Mouse (Mus musculus): ENCODE results near the gene Vwa8.

Vwa8 gene

GRCm38 (mm10) chr14:79154961-79155360, 306.1 kb downstream of the Vwa8 start:
- TF ChIP-seq CTCF (conservative IDR thresholded peaks at IDR 0.05; ENCODE audit: low read length) (no peak), POU5F1 (IDR thresholded peaks at IDR 0.05; ENCODE audit: borderline replicate concordance, low read length) (no peak), NANOG (IDR thresholded peaks at IDR 0.05; ENCODE audit: borderline replicate concordance, low read length) (no peak)

DNA sequence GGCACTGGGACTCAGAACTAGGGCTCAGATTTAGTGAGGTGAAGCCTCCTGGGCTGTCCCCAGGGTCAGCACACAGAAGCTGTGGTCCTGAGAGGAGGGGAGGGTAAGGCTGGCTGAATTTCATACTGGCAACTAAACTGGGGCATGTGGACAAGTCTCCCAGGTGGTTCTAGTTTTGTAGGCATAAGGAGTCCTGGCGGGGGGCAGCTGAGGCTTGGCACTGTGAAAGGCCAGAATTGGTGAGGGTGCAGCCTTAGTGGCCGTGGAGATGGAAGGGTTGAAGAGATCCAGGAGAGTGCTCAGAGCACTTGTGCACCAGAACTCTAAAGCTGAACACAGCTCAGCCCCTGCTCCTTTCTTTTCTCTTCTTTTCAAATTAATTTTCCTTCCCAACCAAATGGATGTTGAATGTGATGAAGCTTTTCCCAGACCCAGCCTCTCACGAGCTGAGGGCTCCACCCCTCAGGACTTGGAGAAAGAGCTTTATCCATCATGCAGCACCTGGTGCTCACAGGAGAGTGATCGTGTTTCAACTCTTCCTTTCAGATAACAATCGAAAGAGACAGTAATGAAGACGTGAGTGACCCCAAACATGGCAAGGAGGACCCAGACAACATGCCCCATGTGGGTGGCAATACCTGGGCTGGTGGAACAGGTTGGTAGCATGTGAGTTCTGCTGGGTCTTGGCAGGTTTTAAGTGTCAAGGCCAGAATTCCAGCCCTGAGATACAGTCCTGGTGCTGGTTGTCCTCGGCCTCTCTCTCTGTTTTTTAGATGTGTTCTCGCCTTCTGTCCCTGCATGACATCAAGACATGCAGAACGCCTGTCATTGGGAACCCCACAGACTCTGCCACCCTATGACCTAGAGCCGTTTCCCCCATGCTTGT, 307.9 kb downstream of the Vwa8 start:
- H3K27me3 ChIP-seq (ENCODE audit: insufficient read depth, low read length) = no peaks in the 10 kb centered on the region
- H3K9me3 ChIP-seq (ENCODE audit: low read length) = no peaks in the 10 kb centered on the region
- H3K36me3 ChIP-seq (ENCODE audit: insufficient read depth, low read length) = peaks cover 20% of the 10 kb centered on the region
- H3K4me1 ChIP-seq (replicated peaks; ENCODE audit: low read depth, low read length) = peaks cover 10% of the 10 kb centered on the region; the same call in 1 of the 2 replicates
- TF ChIP-seq CTCF (conservative IDR thresholded peaks at IDR 0.05; ENCODE audit: low read length) (no peak), POU5F1 (IDR thresholded peaks at IDR 0.05; ENCODE audit: borderline replicate concordance, low read length) (no peak), NANOG (IDR thresholded peaks at IDR 0.05; ENCODE audit: borderline replicate concordance, low read length) (no peak)
- H3K4me3 ChIP-seq (replicated peaks; ENCODE audit: low read length) = no peak overlapping the region

More at GRCm38 (mm10) chr14:79154961-79155360, 306.1 kb downstream of the Vwa8 start:
- Histone ChIP-seq H3K4me3 (replicated peaks; ENCODE audit: low read length) (no peak overlapping the region), H3K9me3 (ENCODE audit: low read length) (no peaks in the 10 kb centered on the region), H3K36me3 (ENCODE audit: insufficient read depth, low read length) (peaks cover 5% of the 10 kb centered on the region), H3K27me3 (ENCODE audit: insufficient read depth, low read length) (no peaks in the 10 kb centered on the region), H3K4me1 (replicated peaks; ENCODE audit: low read depth, low read length) (no peaks in the 10 kb centered on the region)

DNA sequence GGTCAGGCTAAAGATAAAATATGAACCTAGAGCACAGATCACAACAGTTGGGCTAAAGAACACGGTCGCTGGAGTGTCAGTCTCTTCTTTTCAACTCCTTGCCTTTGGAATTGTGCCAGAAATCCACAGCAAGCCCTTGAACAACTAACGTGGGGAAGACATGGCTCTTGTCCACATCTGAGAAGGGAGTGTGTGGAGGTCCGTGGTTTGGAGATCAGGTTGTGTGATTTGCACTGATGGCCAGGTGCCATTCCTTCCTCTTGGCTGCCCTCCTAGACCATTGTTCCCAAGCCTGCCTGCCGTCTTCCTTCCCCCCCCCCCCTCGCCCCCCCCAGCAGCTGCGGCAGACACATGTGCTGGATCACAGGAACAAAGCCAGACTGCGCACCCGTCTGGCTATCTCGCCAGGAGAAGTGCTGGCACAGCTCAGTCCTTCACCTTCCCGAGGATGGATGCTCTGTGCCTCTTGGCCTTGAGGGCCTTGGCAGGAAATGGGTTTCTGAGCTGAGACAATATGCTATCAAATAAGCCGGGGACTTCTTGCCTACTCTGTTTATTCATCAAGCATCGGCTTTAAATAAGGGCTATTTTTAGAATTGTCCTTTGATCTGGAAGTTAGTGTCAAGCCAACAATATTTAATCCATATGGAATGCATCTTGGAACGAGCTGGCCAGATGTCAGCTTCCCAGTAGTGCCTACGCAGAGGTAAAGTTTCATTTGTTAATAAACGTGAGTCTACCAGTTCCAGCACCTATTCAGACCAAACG, 308.8 kb downstream of the Vwa8 start:
- H3K4me1 ChIP-seq (replicated peaks; ENCODE audit: low read depth, low read length) = peaks cover 10% of the 10 kb centered on the region; the same call in 1 of the 2 replicates
- H3K27me3 ChIP-seq (ENCODE audit: insufficient read depth, low read length) = no peaks in the 10 kb centered on the region
- H3K4me3 ChIP-seq (replicated peaks; ENCODE audit: low read length) = no peak overlapping the region
- peaks cover 23% of the 10 kb centered on the region for H3K36me3 ChIP-seq (ENCODE audit: insufficient read depth, low read length)
- TF ChIP-seq CTCF (conservative IDR thresholded peaks at IDR 0.05; ENCODE audit: low read length) = no peak
- TF ChIP-seq POU5F1 (IDR thresholded peaks at IDR 0.05; ENCODE audit: borderline replicate concordance, low read length) = no peak
- no peaks in the 10 kb centered on the region for H3K9me3 ChIP-seq (ENCODE audit: low read length)

GRCm38 (mm10) chr14:79158219-79158521, 309.3 kb downstream of the Vwa8 start:
- Histone ChIP-seq H3K4me3 (replicated peaks; ENCODE audit: low read length) (no peak overlapping the region), H3K4me1 (replicated peaks; ENCODE audit: low read depth, low read length) (peaks cover 10% of the 10 kb centered on the region; the same call in 1 of the 2 replicates), H3K9me3 (ENCODE audit: low read length) (no peaks in the 10 kb centered on the region), H3K27me3 (ENCODE audit: insufficient read depth, low read length) (no peaks in the 10 kb centered on the region), H3K36me3 (ENCODE audit: insufficient read depth, low read length) (peaks cover 23% of the 10 kb centered on the region)
- TF ChIP-seq CTCF (conservative IDR thresholded peaks at IDR 0.05; ENCODE audit: low read length) (no peak), POU5F1 (IDR thresholded peaks at IDR 0.05; ENCODE audit: borderline replicate concordance, low read length) (no peak), NANOG (IDR thresholded peaks at IDR 0.05; ENCODE audit: borderline replicate concordance, low read length) (no peak)

DNA sequence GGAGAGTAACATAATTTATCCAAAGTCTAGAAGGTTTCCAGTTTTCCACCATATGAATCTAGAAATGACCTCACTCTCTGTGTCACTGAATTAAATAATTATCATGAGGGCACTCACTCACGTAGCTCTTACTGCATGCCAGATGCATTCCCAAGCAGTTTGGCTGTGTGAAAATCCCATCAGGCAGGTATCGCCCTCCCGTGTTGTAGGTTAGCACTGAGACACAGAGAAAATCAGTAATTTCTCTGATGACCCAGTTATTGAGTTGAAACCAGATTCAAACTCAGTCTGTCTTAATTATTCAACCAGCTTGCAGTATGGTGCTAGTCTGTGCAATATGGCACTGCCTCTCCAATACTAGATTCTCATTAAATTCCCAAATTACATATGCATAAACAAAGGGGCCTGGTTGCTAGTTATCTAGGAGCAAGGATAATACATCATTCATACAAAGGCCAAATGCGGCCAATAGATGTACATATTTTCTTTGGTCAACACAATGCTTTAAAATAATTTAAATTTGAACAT, 309.9 kb downstream of the Vwa8 start:
- Histone ChIP-seq H3K36me3 (ENCODE audit: insufficient read depth, low read length) (peaks cover 23% of the 10 kb centered on the region), H3K9me3 (ENCODE audit: low read length) (no peaks in the 10 kb centered on the region), H3K4me1 (replicated peaks; ENCODE audit: low read depth, low read length) (peaks cover 10% of the 10 kb centered on the region; the same call in 1 of the 2 replicates), H3K4me3 (replicated peaks; ENCODE audit: low read length) (no peak overlapping the region), H3K27me3 (ENCODE audit: insufficient read depth, low read length) (no peaks in the 10 kb centered on the region)
- TF ChIP-seq NANOG (IDR thresholded peaks at IDR 0.05; ENCODE audit: borderline replicate concordance, low read length) (no peak), POU5F1 (IDR thresholded peaks at IDR 0.05; ENCODE audit: borderline replicate concordance, low read length) (no peak), CTCF (conservative IDR thresholded peaks at IDR 0.05; ENCODE audit: low read length) (no peak)

GRCm38 (mm10) chr14:79159451-79159850, 310.6 kb downstream of the Vwa8 start:
- no peaks in the 10 kb centered on the region for H3K27me3 ChIP-seq (ENCODE audit: insufficient read depth, low read length)
- peaks cover 23% of the 10 kb centered on the region for H3K36me3 ChIP-seq (ENCODE audit: insufficient read depth, low read length)
- no peak overlapping the region for H3K4me3 ChIP-seq (replicated peaks; ENCODE audit: low read length)
- no peak for TF ChIP-seq POU5F1 (IDR thresholded peaks at IDR 0.05; ENCODE audit: borderline replicate concordance, low read length)
- no peak for TF ChIP-seq NANOG (IDR thresholded peaks at IDR 0.05; ENCODE audit: borderline replicate concordance, low read length)
- TF ChIP-seq CTCF (conservative IDR thresholded peaks at IDR 0.05; ENCODE audit: low read length) = no peak
- H3K4me1 ChIP-seq (replicated peaks; ENCODE audit: low read depth, low read length) = peaks cover 10% of the 10 kb centered on the region; the same call in 1 of the 2 replicates
- no peaks in the 10 kb centered on the region for H3K9me3 ChIP-seq (ENCODE audit: low read length)

DNA sequence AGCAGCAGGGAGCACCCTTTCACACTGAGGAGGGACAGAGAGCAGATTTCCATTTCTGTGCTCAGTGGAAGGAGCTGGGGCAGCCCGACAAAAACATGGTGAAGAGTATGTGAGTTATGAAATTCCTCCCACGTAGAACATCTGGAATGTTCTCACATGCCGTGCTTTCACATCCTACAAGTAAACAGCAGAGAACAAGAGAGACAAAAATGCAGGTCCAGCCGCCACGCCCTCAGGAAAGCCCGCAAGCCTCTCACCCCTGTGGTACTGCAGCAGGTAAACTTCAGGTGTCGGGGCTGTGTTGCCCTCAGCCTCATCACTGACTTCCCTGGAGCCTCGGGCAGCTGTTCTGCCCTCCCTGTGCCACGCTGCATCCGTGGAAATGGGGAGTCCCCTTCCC, 311.6 kb downstream of the Vwa8 start:
- Histone ChIP-seq H3K4me1 (replicated peaks; ENCODE audit: low read depth, low read length) (peaks cover 10% of the 10 kb centered on the region; the same call in 1 of the 2 replicates), H3K36me3 (ENCODE audit: insufficient read depth, low read length) (peaks cover 23% of the 10 kb centered on the region), H3K9me3 (ENCODE audit: low read length) (no peaks in the 10 kb centered on the region), H3K27me3 (ENCODE audit: insufficient read depth, low read length) (no peaks in the 10 kb centered on the region), H3K4me3 (replicated peaks; ENCODE audit: low read length) (no peak overlapping the region)
- no peak for TF ChIP-seq NANOG (IDR thresholded peaks at IDR 0.05; ENCODE audit: borderline replicate concordance, low read length)
- no peak for TF ChIP-seq CTCF (conservative IDR thresholded peaks at IDR 0.05; ENCODE audit: low read length)
- no peak for TF ChIP-seq POU5F1 (IDR thresholded peaks at IDR 0.05; ENCODE audit: borderline replicate concordance, low read length)

DNA sequence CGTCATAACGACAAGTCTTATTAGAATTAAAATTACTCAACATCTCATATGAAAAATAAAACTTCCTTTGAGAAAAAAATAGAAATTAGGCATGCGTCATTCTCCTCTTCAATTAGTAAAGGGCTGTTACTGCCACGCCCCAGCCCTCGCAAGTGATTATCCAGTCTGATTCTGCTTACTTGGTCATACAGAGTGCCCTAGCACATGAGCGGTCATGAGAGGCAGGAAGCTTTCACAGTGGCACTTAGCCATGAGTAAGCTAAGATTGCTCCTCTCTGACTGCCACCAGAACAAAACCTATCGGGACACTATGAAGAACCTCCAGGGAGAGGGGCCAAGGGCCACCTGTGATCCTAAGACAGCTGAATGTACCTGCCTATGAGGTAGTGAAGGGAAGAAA, 312.1 kb downstream of the Vwa8 start:
- Histone ChIP-seq H3K27me3 (ENCODE audit: insufficient read depth, low read length) (no peaks in the 10 kb centered on the region), H3K9me3 (ENCODE audit: low read length) (no peaks in the 10 kb centered on the region), H3K4me1 (replicated peaks; ENCODE audit: low read depth, low read length) (peaks cover 10% of the 10 kb centered on the region; the same call in 1 of the 2 replicates), H3K4me3 (replicated peaks; ENCODE audit: low read length) (no peak overlapping the region), H3K36me3 (ENCODE audit: insufficient read depth, low read length) (peaks cover 23% of the 10 kb centered on the region)
- no peak for TF ChIP-seq POU5F1 (IDR thresholded peaks at IDR 0.05; ENCODE audit: borderline replicate concordance, low read length)
- TF ChIP-seq NANOG (IDR thresholded peaks at IDR 0.05; ENCODE audit: borderline replicate concordance, low read length) = no peak
- TF ChIP-seq CTCF (conservative IDR thresholded peaks at IDR 0.05; ENCODE audit: low read length) = no peak
